Mouse (Mus musculus): ENCODE data around the gene Olfr329-ps. TPM values are rescaled to one million over a fixed set of nuclear protein-coding genes. Genes with fewer than 3 reads are reported as not detected.

Olfr329-ps gene
- total RNA-seq, 2 experiments from 2014 or later: not detected

- TF ChIP-seq CTCF (IDR thresholded peaks at IDR 0.05): peak; percentile 40
- no peak for DNase-seq
- H3K4me3 ChIP-seq: no peak overlapping the region
- H3K27ac ChIP-seq: no peak overlapping the region
- intact Hi-C loops (cut with DNase I): no loop called here
These were observed 46.9 kb downstream of the Olfr329-ps start for GRCm38 (mm10) chr11:58499290-58499689.

- Histone ChIP-seq H3K4me3 (no peak overlapping the region), H3K27ac (no peak overlapping the region)
- no peak for TF ChIP-seq CTCF (IDR thresholded peaks at IDR 0.05)
- intact Hi-C loops (cut with DNase I): no loop called here
- peak; percentile 19 for DNase-seq
These were observed 47.5 kb downstream of the Olfr329-ps start for GRCm38 (mm10) chr11:58498761-58499160.

GRCm38 (mm10) chr11:58492455-58492854, 53.8 kb downstream of the Olfr329-ps start, which contains the start of gene Olfr332:
Olfr332 (minus strand) TSS chr11:58492555.
- Histone ChIP-seq H3K4me3 (no peak within 1 kb of the TSS), H3K27ac (no peak within 1 kb of the TSS)
- intact Hi-C loops (cut with DNase I): no loop called here
- no peak for TF ChIP-seq CTCF (IDR thresholded peaks at IDR 0.05)
- DNase-seq: no peak

Other genes starting within 250 kb of the Olfr329-ps start
- 1 to 10 TPM; 4.1 to 5.0 TPM for gene Zfp692, start 239.4 kb downstream of the Olfr329-ps start, total RNA-seq (2021)
- gene Zfp672, start 216.1 kb downstream of the Olfr329-ps start, total RNA-seq (2021): 10 to 100 TPM; 43.1 to 44.6 TPM
- 10 to 100 TPM; 21.2 to 23.5 TPM for gene Sh3bp5l, start 215.7 kb downstream of the Olfr329-ps start, total RNA-seq (2021)
- not detected for gene Lypd8, start 167.4 kb downstream of the Olfr329-ps start, total RNA-seq (2021)
- gene 1810065E05Rik, start 125.3 kb downstream of the Olfr329-ps start, total RNA-seq (2021): not detected
- not detected for gene Gm12253, start 113.9 kb downstream of the Olfr329-ps start, total RNA-seq (2021)
- not detected for gene Lypd9, start 93.5 kb downstream of the Olfr329-ps start, total RNA-seq (2021)
- gene Olfr30, start 84.2 kb downstream of the Olfr329-ps start, total RNA-seq (2021): not detected
- not detected for gene Olfr332, start 53.9 kb downstream of the Olfr329-ps start, total RNA-seq (2021)
- not detected for gene Olfr331, start 43.9 kb downstream of the Olfr329-ps start, total RNA-seq (2021)
- gene Olfr330, start 11.6 kb downstream of the Olfr329-ps start, total RNA-seq (2021): not detected
- gene Olfr328, start 9.2 kb upstream of the Olfr329-ps start, total RNA-seq (2021): not detected
- gene Olfr224, start 24.1 kb upstream of the Olfr329-ps start, total RNA-seq (2021): not detected
- gene Olfr325, start 31.3 kb upstream of the Olfr329-ps start, total RNA-seq (2021): not detected
- gene Olfr324, start 48.7 kb upstream of the Olfr329-ps start, total RNA-seq (2021): not detected
- under 1 TPM in 1 of 2 experiments, not detected in 1; 0.22 TPM for gene 2210407C18Rik, start 69.7 kb upstream of the Olfr329-ps start, total RNA-seq (2021)
- not detected for gene Olfr323, start 84.1 kb upstream of the Olfr329-ps start, total RNA-seq (2021)
- not detected for gene Trim58, start 94.0 kb upstream of the Olfr329-ps start, total RNA-seq (2021)
- not detected for gene Olfr322, start 112.4 kb upstream of the Olfr329-ps start, total RNA-seq (2021)
- not detected for gene Olfr320, start 134.7 kb upstream of the Olfr329-ps start, total RNA-seq (2021)
- gene Olfr319, start 152.7 kb upstream of the Olfr329-ps start, total RNA-seq (2021): not detected
- not detected for gene Olfr318, start 177.6 kb upstream of the Olfr329-ps start, total RNA-seq (2021)
- not detected for gene Olfr317, start 192.8 kb upstream of the Olfr329-ps start, total RNA-seq (2021)
- gene Olfr316, start 206.3 kb upstream of the Olfr329-ps start, total RNA-seq (2021): not detected
- not detected for gene Olfr315, start 226.8 kb upstream of the Olfr329-ps start, total RNA-seq (2021)
- gene Olfr314, start 236.5 kb upstream of the Olfr329-ps start, total RNA-seq (2021): not detected